Mouse (Mus musculus) testis, adult 2 months (tissue): Measurements from ENCODE around the gene Mcoln2.

ENCODE experiments used
- CTCF ChIP-seq: fragments of 200-500 bp; IDR thresholded peaks from 2 replicates; pipeline ENCODE4 v1.5.1; 2012; ENCODE audit warnings: low read depth, mild to moderate bottlenecking, inconsistent platforms, low read length, moderate library complexity; ENCODE audit not compliant: control insufficient read depth, insufficient read depth, insufficient replicate concordance
- POLR2A ChIP-seq: fragments of 200-500 bp; IDR thresholded peaks from 2 replicates; pipeline ENCODE4 v1.6.1; 2012; ENCODE audit warnings: low read depth, mild to moderate bottlenecking, inconsistent platforms, low read length, moderate library complexity; ENCODE audit not compliant: control insufficient read depth

- TF ChIP-seq POLR2A: no peak
- no peak for TF ChIP-seq CTCF
These were observed 57.0 kb downstream of the Mcoln2 start for GRCm38 (mm10) chr3:146206635-146207034.
